Mouse (Mus musculus): ENCODE measurements around the gene Olfr732. TPM values are rescaled to one million over a fixed set of nuclear protein-coding genes. Genes with fewer than 3 reads are reported as not detected.

The Olfr732 gene
- polyA plus RNA-seq (2017; shearing (Covaris generic)), result not detected

DNA sequence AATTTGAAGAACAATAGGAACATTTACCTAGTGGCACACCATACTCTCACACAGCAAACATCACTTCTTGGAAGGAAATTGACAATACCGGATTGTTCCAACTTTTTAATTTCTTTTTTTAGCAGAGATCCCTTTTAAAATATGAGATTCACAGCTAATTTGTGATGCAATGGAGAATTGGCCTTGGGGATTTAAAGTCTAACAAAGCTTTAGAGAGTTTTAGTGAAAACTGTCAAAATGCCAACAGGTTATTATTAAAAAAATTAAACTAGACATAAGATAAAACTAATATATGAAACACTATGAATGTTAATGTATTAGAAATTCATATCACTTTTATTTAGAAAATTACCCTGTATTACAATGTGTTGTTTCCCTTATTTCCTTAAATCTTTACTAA lies at the start of gene Olfr732:
TSS of gene Olfr732 (minus strand) at position 101 of the 400 bp plus-strand sequence.

DNA sequence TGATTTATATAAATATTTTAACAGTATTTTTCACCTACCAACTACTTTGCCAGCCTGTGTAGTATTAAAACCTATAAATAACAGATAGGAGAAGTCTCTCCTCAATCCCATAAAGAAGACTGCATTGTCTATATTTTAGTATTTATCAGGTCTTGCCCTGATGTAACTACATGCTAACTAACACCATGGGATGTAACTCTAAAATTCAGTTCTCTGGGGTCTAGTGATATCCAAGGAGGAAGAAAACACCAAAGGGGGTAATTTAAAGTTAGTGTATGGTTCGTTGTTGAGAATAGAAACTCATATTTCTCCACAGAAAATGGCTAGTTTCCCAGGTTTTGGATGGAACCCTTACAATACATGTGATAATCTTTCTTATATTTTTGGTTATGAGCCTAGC lies 42.7 kb upstream of the Olfr732 start, which contains the start of gene Olfr734:
TSS of gene Olfr734 (minus strand) at position 101 of the 400 bp plus-strand sequence.

DNA sequence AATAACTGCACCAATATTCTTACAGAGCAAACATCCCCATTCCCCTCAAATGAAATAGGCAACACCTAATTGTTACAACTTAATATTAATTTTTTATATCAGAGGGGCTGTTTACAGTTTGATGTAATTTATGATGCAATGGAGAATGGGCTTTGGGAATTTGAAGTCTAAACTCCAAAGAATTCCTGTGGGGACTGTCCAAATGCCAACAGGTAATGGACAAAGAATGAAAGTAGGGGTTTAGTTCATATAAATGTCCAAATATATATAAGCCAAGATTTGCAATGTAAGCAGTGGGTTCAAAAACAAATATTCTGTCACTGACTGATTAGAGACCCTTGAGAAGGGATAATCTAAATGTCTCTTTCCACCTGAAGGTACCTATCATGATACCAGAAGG lies 17.4 kb upstream of the Olfr732 start, which contains the start of gene Olfr733:
TSS of gene Olfr733 (minus strand) at position 101 of the 400 bp plus-strand sequence.

DNA sequence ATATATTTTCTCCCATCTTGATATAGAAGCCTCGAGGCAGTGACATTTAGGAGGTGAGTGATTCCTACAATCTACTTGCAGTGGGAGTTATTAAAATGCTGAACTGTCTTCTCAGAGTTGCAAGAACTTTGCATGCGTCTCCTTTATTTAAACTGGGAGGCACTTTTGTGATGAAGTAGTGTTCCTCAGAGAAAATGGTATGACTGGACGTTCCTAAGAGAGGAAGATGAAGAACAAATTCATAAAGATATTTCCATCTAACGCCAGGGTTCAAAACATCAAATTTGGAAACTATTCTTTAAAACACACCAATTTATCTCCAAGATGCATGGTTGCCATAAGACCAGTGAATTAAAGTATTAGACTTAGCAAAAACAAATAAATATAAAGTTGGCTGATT lies 42.2 kb downstream of the Olfr732 start, which contains the start of gene Olfr731:
TSS of gene Olfr731 (minus strand) at position 101 of the 400 bp plus-strand sequence.

Other genes starting within 250 kb of the Olfr732 start
- gene Olfr725, start 243.8 kb downstream of the Olfr732 start, polyA plus RNA-seq (2017; shearing (Covaris generic)), result not detected
- not detected for gene Olfr726, start 193.3 kb downstream of the Olfr732 start, polyA plus RNA-seq (2017; shearing (Covaris generic))
- not detected for gene Olfr727, start 161.0 kb downstream of the Olfr732 start, polyA plus RNA-seq (2017; shearing (Covaris generic))
- gene Olfr728, start 141.5 kb downstream of the Olfr732 start, polyA plus RNA-seq (2017; shearing (Covaris generic)), result not detected
- gene Olfr729, start 131.3 kb downstream of the Olfr732 start, polyA plus RNA-seq (2017; shearing (Covaris generic)), result not detected
- gene Olfr730, start 96.0 kb downstream of the Olfr732 start, polyA plus RNA-seq (2017; shearing (Covaris generic)), result not detected
- 0.05 TPM for gene Olfr731, start 42.3 kb downstream of the Olfr732 start, polyA plus RNA-seq (2017; shearing (Covaris generic))
- gene Olfr733, start 17.3 kb upstream of the Olfr732 start, polyA plus RNA-seq (2017; shearing (Covaris generic)), result not detected
- gene Olfr734, start 42.6 kb upstream of the Olfr732 start, polyA plus RNA-seq (2017; shearing (Covaris generic)), result not detected
- gene Olfr735, start 64.7 kb upstream of the Olfr732 start, polyA plus RNA-seq (2017; shearing (Covaris generic)), result not detected
- gene Tlr11, start 73.7 kb upstream of the Olfr732 start, polyA plus RNA-seq (2017; shearing (Covaris generic)), result not detected
- not detected for gene Olfr736, start 97.0 kb upstream of the Olfr732 start, polyA plus RNA-seq (2017; shearing (Covaris generic))
- not detected for gene Olfr738, start 123.4 kb upstream of the Olfr732 start, polyA plus RNA-seq (2017; shearing (Covaris generic))
- gene Olfr739, start 134.4 kb upstream of the Olfr732 start, polyA plus RNA-seq (2017; shearing (Covaris generic)), result not detected
- not detected for gene Olfr740, start 161.3 kb upstream of the Olfr732 start, polyA plus RNA-seq (2017; shearing (Covaris generic))
- gene Olfr741, start 188.5 kb upstream of the Olfr732 start, polyA plus RNA-seq (2017; shearing (Covaris generic)), result not detected
- gene Olfr742, start 219.4 kb upstream of the Olfr732 start, polyA plus RNA-seq (2017; shearing (Covaris generic)), result not detected
- not detected for gene Olfr743, start 237.6 kb upstream of the Olfr732 start, polyA plus RNA-seq (2017; shearing (Covaris generic))